Mouse (Mus musculus) MN1 (cell line): Measurements from ENCODE around the gene Kcnip4.

Source experiments
- DNase-seq: peaks from one replicate; pipeline ENCODE4 v3.0.0-alpha.2; 2016; ENCODE audit warnings: low spot score

Gene Kcnip4

GRCm38 (mm10) chr5:48563996-48564587 lies 960.6 kb downstream of the Kcnip4 start:
- no peak for DNase-seq

- DNase-seq: no peak
Observed at GRCm38 (mm10) chr5:48551753-48552152, 973.0 kb downstream of the Kcnip4 start.

- no peak for DNase-seq
Observed at GRCm38 (mm10) chr5:48545825-48546224, 978.9 kb downstream of the Kcnip4 start.

- no peak for DNase-seq
Observed at GRCm38 (mm10) chr5:48544784-48545734, 979.6 kb downstream of the Kcnip4 start.

- DNase-seq: no peak
Observed at GRCm38 (mm10) chr5:48518035-48518434, 1006.7 kb downstream of the Kcnip4 start.

DNA sequence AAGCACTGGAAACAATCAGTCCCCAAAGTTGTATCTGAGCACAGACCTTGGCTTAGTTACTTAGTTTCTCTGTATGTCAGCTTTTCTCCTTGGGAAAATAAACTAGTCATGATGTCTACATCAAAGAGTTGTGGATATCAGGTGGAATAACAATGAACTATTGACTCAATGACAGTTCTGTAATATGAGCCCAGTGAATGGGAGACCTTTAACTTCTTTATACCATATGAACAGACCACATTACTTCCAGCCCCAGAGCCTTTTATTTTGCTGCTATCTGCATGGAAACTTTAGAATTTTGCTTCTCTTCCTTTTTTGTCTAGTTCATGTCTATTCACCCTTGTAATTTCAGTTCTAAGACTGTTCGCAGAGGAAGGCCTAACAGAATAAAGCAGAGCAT lies 1011.4 kb downstream of the Kcnip4 start:
- DNase-seq: no peak

DNA sequence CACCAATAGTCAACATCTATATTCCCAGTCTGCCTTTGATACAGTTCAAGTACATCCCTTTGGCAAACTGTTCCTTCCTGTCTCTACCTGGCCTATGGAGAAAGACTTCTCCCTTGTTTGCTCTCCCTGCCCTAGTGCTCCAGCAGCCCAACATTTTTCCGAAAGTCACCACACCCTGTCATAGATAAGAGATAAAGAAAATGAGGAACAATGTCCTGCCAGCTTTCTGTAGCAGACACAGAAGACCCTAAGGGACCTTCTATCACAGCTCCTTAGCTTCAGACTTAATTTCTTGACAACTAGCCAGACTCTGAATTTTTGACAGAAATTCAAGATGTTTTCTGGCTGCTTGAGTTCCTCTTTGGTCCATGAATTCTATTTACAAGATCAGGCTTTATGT lies 1013.4 kb downstream of the Kcnip4 start:
- no peak for DNase-seq

- no peak for DNase-seq
Observed at GRCm38 (mm10) chr5:48510241-48510640, 1014.5 kb downstream of the Kcnip4 start.

DNA sequence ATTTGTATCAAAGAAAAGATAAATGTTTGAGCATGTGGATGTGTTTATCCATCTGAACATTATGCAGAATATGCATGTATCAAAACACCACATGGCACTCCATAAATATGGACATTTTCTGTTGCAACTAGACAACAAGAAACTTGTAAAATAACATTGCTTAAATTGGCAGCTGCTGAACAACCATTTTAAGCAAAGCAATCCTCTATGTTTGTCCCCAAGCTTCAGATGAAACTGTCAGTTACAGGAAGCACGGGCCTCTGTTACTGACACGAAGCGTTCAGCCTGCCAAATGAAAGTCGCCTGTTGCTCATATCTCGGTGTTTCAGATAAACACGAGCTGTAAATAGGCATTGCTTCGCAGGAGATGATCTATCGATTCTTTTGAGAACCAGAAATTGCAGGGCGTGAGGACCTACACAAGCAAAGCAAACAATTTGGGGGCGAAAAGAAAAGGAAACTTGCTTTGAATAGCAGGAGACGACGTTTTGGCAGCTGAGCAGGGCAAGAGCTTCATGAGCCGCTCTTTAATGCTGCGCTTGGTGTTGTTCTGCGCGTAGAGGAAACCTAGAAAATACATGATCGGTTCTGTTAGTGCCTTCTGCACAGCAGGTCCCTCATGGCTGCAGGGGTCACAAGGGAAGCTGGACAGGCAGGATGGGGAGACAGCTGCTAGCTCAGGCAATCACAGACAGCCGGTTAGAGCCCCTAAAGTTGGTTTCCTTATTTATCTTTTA lies 1015.3 kb downstream of the Kcnip4 start:
- DNase-seq: no peak

GRCm38 (mm10) chr5:48503094-48503493 lies 1021.6 kb downstream of the Kcnip4 start:
- no peak for DNase-seq

DNA sequence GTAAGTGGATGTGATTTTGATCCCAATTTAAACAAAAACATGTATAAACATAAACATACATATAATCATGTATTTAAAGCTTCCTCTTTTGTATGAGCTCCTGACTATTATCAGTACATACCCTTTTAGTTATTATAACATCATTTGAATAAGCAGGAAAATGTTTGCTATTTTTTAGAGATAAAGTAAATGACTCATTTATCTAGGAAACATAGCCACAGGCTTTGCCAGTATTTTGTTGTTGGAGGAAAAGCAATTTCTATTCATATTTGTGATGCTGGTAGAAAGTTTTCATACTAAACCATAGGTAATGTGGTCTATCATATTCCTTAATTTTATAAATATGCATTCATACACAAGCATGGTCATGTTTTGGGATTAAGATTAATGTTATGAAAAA lies 1022.3 kb downstream of the Kcnip4 start:
- DNase-seq: no peak

- DNase-seq: no peak
Observed at GRCm38 (mm10) chr5:48500204-48500603, 1024.5 kb downstream of the Kcnip4 start.

DNA sequence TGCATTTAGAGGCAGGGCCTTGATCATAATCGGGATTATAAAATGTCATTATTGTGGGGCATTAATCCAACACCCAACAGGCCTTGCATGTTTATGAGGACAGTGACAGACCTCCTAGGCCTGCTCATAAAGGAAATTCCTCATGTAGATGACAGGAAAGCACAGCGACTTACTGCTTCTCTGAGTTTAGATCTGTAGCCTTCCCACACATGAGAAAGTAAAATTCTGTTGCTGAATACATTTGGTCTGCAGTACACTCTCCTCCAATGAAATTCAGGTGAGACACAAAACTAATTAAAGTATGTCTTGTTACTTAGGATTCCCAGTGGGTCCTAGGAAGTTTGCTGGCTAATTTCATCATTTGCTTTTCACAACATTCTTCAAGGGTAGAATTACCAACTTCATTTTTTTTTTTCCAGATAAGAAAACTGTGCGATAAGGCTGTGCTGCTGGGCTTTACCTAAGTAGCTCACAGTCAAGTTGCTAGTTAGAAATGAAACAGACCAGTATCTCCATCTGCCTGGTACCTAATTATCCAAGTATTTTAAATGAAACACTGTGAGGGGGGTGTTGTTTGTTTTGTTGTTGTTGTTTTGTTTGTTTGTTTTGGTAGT lies 1033.7 kb downstream of the Kcnip4 start:
- DNase-seq: no peak

DNA sequence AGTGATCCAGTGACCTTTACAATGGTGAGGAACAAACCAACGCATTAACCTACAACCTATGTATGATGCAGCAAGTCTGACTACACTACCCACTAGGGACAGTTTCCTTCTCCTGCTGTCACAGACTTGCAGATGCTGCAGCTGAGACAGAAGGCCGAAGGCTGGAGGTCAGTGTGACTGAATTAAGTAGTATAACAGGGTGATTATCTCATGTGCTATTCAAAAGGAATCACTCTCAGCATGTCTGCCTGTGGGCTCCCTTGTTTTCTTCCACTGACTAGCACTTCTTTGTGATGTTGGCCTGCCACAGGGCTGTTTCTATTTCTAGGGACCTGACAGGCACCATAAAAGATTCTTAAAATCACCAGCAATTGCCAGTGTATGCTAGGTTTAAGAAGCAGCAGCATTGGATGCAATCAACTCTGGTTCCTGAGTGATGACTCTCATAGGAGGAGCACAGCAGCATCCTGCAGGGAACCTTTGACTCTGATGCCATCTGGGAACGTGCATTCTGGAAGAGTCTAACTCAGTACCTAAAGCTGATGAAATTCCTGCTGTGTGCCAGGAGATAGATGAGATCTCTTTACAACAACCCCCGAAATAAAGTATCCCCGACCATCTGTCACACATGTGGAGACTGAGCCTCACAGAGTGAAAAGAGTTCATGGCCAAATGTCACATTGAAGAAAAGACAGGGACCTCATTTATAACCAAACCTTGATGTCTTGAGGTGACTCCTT lies 1035.0 kb downstream of the Kcnip4 start:
- no peak for DNase-seq

DNA sequence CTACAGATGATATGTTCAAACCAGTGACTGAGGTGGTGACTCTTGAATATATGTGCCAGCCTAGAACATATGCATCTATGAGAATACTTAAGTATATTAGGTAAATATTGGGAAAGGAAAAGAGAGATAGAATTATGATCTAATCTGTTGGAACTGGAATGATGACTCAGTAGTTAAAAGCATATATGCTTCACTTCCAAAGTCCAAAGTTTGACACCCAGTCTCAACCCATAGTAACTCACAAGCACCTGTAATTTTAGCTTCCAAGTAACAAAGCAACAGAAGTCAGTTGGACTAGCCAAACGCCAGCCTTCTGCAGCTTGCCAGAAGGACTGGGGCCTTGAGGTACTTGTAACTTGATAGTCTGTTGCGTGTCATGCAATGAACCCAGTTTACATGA lies 1041.6 kb downstream of the Kcnip4 start:
- no peak for DNase-seq

DNA sequence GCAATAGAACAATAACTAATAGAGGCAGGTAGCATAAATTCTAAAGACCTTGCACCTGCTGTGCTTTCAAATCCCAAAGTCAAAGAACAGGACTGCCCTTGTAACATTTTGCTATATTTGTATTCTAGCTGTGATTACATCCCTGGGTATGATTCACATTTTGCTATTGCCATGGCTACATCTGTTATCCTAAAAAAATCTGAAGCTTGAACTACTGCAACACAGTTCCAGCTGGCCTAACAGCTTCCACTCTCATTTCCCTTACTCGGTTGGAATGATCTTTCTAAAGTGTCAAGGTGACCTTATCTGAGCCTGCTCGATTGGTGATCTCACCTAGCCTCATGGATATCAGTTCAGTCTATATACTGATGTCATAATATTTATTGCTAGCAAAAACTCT lies 1064.5 kb downstream of the Kcnip4 start:
- no peak for DNase-seq

DNA sequence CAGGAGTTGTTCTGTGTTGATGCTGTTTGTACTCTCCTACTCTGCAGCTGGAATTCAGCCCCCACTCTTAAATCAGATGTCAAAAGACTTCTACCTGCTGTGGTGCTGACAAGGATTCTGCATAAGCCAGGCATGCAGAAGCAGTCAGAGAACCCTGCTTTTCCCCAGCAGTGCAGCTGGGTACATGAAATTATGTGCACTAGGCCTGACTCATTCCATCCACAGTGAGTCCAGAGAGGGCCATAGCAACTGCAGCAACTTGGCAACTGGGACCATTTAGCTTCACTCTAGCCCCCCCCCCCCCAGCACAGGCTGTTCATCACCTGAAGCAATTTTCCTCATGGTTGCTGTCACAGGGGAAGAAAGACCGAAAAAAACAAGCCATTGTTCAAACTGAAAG lies 1075.8 kb downstream of the Kcnip4 start:
- no peak for DNase-seq

- peak; percentile 9 for DNase-seq
Observed at GRCm38 (mm10) chr5:48430459-48430858, 1094.2 kb downstream of the Kcnip4 start.

GRCm38 (mm10) chr5:48421957-48422356 lies 1102.8 kb downstream of the Kcnip4 start:
- peak; percentile 38 for DNase-seq

DNA sequence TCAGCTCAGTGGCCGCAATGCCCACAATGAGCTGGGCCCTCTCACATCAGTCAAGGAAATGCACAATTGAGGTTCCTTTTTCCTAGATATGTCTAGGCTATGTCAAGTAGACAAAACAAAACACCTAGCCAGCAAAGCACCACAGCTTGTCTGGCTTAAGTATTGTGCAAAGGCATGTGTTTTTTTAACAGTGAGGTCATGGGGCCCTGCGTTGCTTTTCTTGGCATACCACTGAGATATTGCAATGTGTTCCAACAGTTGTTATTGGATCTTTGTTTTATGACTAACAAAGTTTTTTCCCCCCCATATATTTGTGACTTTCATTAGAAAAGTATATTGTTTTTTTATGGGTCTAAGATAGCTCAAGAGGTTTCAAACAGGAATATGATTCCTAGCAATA lies 1105.0 kb downstream of the Kcnip4 start:
- no peak for DNase-seq

DNA sequence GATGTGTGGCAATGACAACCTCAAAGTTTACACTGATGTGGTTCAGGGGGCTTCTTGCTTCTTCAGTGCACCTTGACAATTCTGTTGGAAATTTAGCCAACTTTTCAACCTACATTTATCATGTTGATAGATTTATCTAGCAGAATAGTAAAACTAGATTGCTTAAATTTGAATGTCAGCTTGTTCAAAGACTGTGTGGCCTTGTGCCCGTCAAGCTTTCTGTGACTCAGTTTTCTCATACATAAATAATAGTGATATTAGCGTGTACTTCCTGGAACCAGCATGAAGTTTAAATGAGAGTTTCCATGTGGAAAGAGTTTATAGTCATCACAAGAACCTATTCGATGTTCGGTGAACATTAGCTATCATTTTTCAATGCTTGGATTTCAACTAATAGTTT lies 1112.4 kb downstream of the Kcnip4 start:
- no peak for DNase-seq

DNA sequence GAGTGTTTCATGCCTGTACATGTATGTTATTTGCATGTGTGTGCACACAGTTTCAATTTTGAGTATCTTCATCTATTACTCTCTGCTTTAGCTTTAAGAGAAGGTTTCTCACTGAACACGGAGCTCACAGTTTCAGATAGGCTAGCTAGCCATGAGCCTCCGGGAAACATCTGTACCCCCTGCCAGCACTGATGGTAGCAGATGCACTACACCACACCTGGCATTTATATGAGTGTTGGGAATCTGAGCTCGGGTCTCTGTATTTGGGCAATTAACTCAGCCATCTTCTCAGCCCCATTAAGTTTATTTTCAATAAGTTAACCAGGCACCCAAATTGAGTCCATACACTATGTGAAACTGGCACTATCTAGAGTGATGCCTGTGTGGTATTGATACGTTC lies 1113.2 kb downstream of the Kcnip4 start:
- no peak for DNase-seq
